Mouse (Mus musculus) thymus, adult 2 months (tissue): ENCODE measurements around the gene Ldb2. TPM values are rescaled to one million over a fixed set of nuclear protein-coding genes. Genes with fewer than 3 reads are reported as not detected.

Experiments
- DNase-seq: peaks from one replicate; pipeline ENCODE4 v3.0.0; 2021
- H3K27ac ChIP-seq: fragments of 200-500 bp; 2 replicates; pipeline ENCODE4 v1.5.1; 2012; ENCODE audit warnings: low read length, control low read depth; ENCODE audit not compliant: control insufficient read depth, insufficient read depth
- H3K27me3 ChIP-seq: fragments of 200-500 bp; 2 replicates; pipeline ENCODE4 v1.6.1; 2012; ENCODE audit warnings: mild to moderate bottlenecking, low read length, moderate library complexity, mixed read lengths; ENCODE audit not compliant: control insufficient read depth, insufficient read depth
- H3K36me3 ChIP-seq: fragments of 200-500 bp; 2 replicates; pipeline ENCODE4 v1.6.1; 2012; ENCODE audit warnings: mild to moderate bottlenecking, low read length, moderate library complexity; ENCODE audit not compliant: control insufficient read depth, insufficient read depth
- H3K4me1 ChIP-seq: fragments of 200-500 bp; replicated peaks from 2 replicates; pipeline ENCODE4 v1.6.1; 2012; ENCODE audit warnings: low read length; ENCODE audit not compliant: control insufficient read depth, insufficient read depth
- H3K4me3 ChIP-seq: fragments of 200-500 bp; 2 replicates; pipeline ENCODE4 v1.5.1; 2012; ENCODE audit warnings: mild to moderate bottlenecking, low read length, control low read depth, moderate library complexity; ENCODE audit not compliant: control insufficient read depth, insufficient read depth
- CTCF ChIP-seq: fragments of 200-500 bp; IDR thresholded peaks from 2 replicates; pipeline ENCODE4 v1.5.1; 2012; ENCODE audit warnings: mild to moderate bottlenecking, control low read depth, low read length, moderate library complexity, borderline replicate concordance; ENCODE audit not compliant: control insufficient read depth, poor library complexity, insufficient read depth; ENCODE audit errors: extremely low read depth
- POLR2A ChIP-seq: fragments of 200-500 bp; IDR thresholded peaks from 2 replicates; pipeline ENCODE4 v1.6.1; 2012; ENCODE audit warnings: mild to moderate bottlenecking, low read length, control low read depth, moderate library complexity; ENCODE audit not compliant: control insufficient read depth, poor library complexity, insufficient read depth; ENCODE audit errors: extremely low read depth
- WGBS: fragments of 180-500 bp; shearing (Covaris S2); methylation state at CpG from one replicate; pipeline ENCODE4 v1.1.7; 2018; 5-methylcytosine and 5-hydroxymethylcytosine counted together
- polyA plus RNA-seq: library from polyadenylated mRNA; depleted of rRNA; stranded (reverse); fragments of >200 nt; gene quantifications from 2 replicates; pipeline ENCODE4 v1.2.3, GENCODE M21; 2012

Gene Ldb2
- polyA plus RNA-seq, 1 experiment: 3.6 TPM

- Histone ChIP-seq H3K36me3 (no peaks in the 10 kb centered on the region), H3K4me3 (no peak overlapping the region), H3K27me3 (no peaks in the 10 kb centered on the region), H3K4me1 (no peaks in the 10 kb centered on the region), H3K27ac (no peak overlapping the region)
- 93% methylated on average over 1 of the region's 1 CpGs for WGBS
- DNase-seq: no peak
- TF ChIP-seq POLR2A (no peak), CTCF (no peak)
Observed at GRCm38 (mm10) chr5:44574681-44575080, 224.8 kb downstream of the Ldb2 start.

GRCm38 (mm10) chr5:44553765-44554352 is 245.6 kb downstream of the Ldb2 start:
- H3K4me1 ChIP-seq: no peaks in the 10 kb centered on the region
- no peak for DNase-seq
- no peak overlapping the region for H3K27ac ChIP-seq
- H3K4me3 ChIP-seq: no peak overlapping the region
- H3K27me3 ChIP-seq: no peaks in the 10 kb centered on the region
- 93% methylated on average over 11 of the region's 11 CpGs for WGBS
- no peaks in the 10 kb centered on the region for H3K36me3 ChIP-seq
- no peak for TF ChIP-seq POLR2A
- no peak for TF ChIP-seq CTCF

GRCm38 (mm10) chr5:44553155-44553554 is 246.3 kb downstream of the Ldb2 start:
- no peaks in the 10 kb centered on the region for H3K36me3 ChIP-seq
- H3K27me3 ChIP-seq: no peaks in the 10 kb centered on the region
- no peaks in the 10 kb centered on the region for H3K4me1 ChIP-seq
- TF ChIP-seq CTCF (no peak), POLR2A (no peak)
- H3K4me3 ChIP-seq: no peak overlapping the region
- H3K27ac ChIP-seq: no peak overlapping the region
- no peak for DNase-seq

GRCm38 (mm10) chr5:44552121-44552520 is 247.4 kb downstream of the Ldb2 start:
- no peak for TF ChIP-seq POLR2A
- TF ChIP-seq CTCF: no peak
- no peaks in the 10 kb centered on the region for H3K27me3 ChIP-seq
- H3K4me1 ChIP-seq: no peaks in the 10 kb centered on the region
- H3K27ac ChIP-seq: no peak overlapping the region
- H3K36me3 ChIP-seq: no peaks in the 10 kb centered on the region
- WGBS: 91% methylated on average over 8 of the region's 8 CpGs
- no peak for DNase-seq
- H3K4me3 ChIP-seq: no peak overlapping the region

GRCm38 (mm10) chr5:44548468-44548867 is 251.0 kb downstream of the Ldb2 start:
- Histone ChIP-seq H3K4me1 (no peaks in the 10 kb centered on the region), H3K36me3 (no peaks in the 10 kb centered on the region), H3K4me3 (no peak overlapping the region), H3K27ac (no peak overlapping the region), H3K27me3 (no peaks in the 10 kb centered on the region)
- TF ChIP-seq CTCF: no peak
- 94% methylated on average over 11 of the region's 11 CpGs for WGBS
- DNase-seq: no peak

GRCm38 (mm10) chr5:44543472-44544132 is 255.9 kb downstream of the Ldb2 start:
- Histone ChIP-seq H3K27me3 (no peaks in the 10 kb centered on the region), H3K36me3 (no peaks in the 10 kb centered on the region), H3K4me1 (no peaks in the 10 kb centered on the region), H3K4me3 (no peak overlapping the region), H3K27ac (no peak overlapping the region)
- no peak for TF ChIP-seq CTCF
- no peak for TF ChIP-seq POLR2A
- DNase-seq: no peak
- WGBS: 98% methylated on average over 2 of the region's 2 CpGs
